Mouse (Mus musculus) intestine, embryonic 16.5 days (tissue): ENCODE measurements at regions not wholly inside any gene's neighbourhood (a gene's known extent, or its start where the extent isn't known, plus 50 kb on each side); places are given as distances from the start of the nearest gene placed in this dataset.

Source experiments
- ATAC-seq: fragments of 200-750 bp; cut with Nextera tagmentation; 2 replicates; pipeline ENCODE4 v1.8.0; 2017; ENCODE audit warnings: moderate TSS enrichment, moderate library complexity
- H3K27ac ChIP-seq: fragments of 300-500 bp; sonication (generic); 2 replicates; pipeline ENCODE4 v1.5.1; 2014; ENCODE audit warnings: mild to moderate bottlenecking, low read length
- H3K27me3 ChIP-seq: fragments of 300-500 bp; sonication (generic); replicated peaks from 2 replicates; pipeline ENCODE4 v1.6.1; 2014; ENCODE audit warnings: low read length, control low read depth, mixed read lengths; ENCODE audit not compliant: control insufficient read depth, insufficient read depth
- H3K36me3 ChIP-seq: fragments of 300-500 bp; sonication (generic); 2 replicates; pipeline ENCODE4 v1.6.1; 2014; ENCODE audit warnings: low read length, control low read depth; ENCODE audit not compliant: control insufficient read depth, insufficient read depth
- H3K4me1 ChIP-seq: fragments of 300-500 bp; sonication (generic); 2 replicates; pipeline ENCODE4 v1.6.1; 2014; ENCODE audit warnings: low read length, control low read depth, mixed read lengths; ENCODE audit not compliant: control insufficient read depth, insufficient read depth
- H3K4me2 ChIP-seq: fragments of 300-500 bp; sonication (generic); 2 replicates; pipeline ENCODE4 v1.6.1; 2014; ENCODE audit warnings: low read depth, low read length, control low read depth
- H3K4me3 ChIP-seq: fragments of 300-500 bp; sonication (generic); 2 replicates; pipeline ENCODE4 v1.5.1; 2014; ENCODE audit warnings: mild to moderate bottlenecking, low read length
- H3K9ac ChIP-seq: fragments of 300-500 bp; sonication (generic); 2 replicates; pipeline ENCODE4 v1.6.1; 2014; ENCODE audit warnings: low read depth, low read length
- H3K9me3 ChIP-seq: fragments of 300-500 bp; sonication (generic); 2 replicates; pipeline ENCODE4 v1.6.1; 2016; ENCODE audit warnings: low read length, control low read depth; ENCODE audit not compliant: control insufficient read depth
- whole genome bisulfite sequencing: fragments of 180-500 bp; shearing (Covaris S2); extraction: QIAGEN DNeasy Blood & Tissue Kit; methylation state at CpG from one replicate; pipeline ENCODE4 v1.1.7; 2014; 5-methylcytosine and 5-hydroxymethylcytosine counted together

GRCm38 (mm10) chr11:34982775-34983457 is 138.1 kb upstream of the Slit3 start:
- no peaks in the 10 kb centered on the region for H3K4me1 ChIP-seq
- 57% methylated on average over 5 of the region's 5 CpGs for WGBS
- H3K36me3 ChIP-seq: no peaks in the 10 kb centered on the region
- H3K9ac ChIP-seq: no peak overlapping the region
- no peaks in the 10 kb centered on the region for H3K9me3 ChIP-seq
- H3K4me2 ChIP-seq: no peak overlapping the region
- ATAC-seq: no peak
- no peak overlapping the region for H3K4me3 ChIP-seq
- H3K27ac ChIP-seq: no peak overlapping the region
- no peaks in the 10 kb centered on the region for H3K27me3 ChIP-seq

DNA sequence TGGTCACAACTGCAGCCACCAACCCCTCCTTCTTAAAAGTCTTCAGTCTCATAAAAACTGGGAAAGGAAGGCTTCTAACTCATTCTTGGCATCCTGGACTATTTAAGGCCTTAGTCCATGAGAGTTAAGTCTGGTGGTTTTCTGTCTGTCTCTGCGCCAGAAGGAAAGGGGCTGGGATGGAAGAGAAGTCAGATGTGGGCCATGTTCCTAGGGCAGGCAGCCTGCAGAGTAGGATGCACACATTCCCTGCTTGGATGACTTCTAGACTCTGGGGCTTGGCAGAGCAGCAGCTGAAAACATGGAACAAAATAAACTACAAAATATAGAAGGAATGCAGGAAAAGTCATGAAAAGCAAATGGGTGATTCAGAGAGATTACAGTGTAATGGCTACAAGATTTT is 140.8 kb upstream of the Slit3 start:
- H3K9me3 ChIP-seq: no peaks in the 10 kb centered on the region
- H3K4me2 ChIP-seq: no peak overlapping the region
- H3K27me3 ChIP-seq: no peaks in the 10 kb centered on the region
- H3K27ac ChIP-seq: no peak overlapping the region
- 0 out of 2 replicates have a peak, but pooled peaks cover 5% of the 10 kb centered on the region for H3K4me1 ChIP-seq
- no peak for ATAC-seq
- H3K4me3 ChIP-seq: no peak overlapping the region
- 82% methylated on average over 1 of the region's 1 CpGs for WGBS
- H3K9ac ChIP-seq: no peak overlapping the region
- H3K36me3 ChIP-seq: no peaks in the 10 kb centered on the region

GRCm38 (mm10) chr11:34977861-34978260 is 143.2 kb upstream of the Slit3 start:
- no peak overlapping the region for H3K4me3 ChIP-seq
- no peaks in the 10 kb centered on the region for H3K36me3 ChIP-seq
- H3K4me2 ChIP-seq: no peak overlapping the region
- 0 out of 2 replicates have a peak, but pooled peaks cover 8% of the 10 kb centered on the region for H3K4me1 ChIP-seq
- no peak overlapping the region for H3K9ac ChIP-seq
- H3K9me3 ChIP-seq: no peaks in the 10 kb centered on the region
- no peak overlapping the region for H3K27ac ChIP-seq
- WGBS: 75% methylated on average over 7 of the region's 7 CpGs
- H3K27me3 ChIP-seq: no peaks in the 10 kb centered on the region
- ATAC-seq: no peak

DNA sequence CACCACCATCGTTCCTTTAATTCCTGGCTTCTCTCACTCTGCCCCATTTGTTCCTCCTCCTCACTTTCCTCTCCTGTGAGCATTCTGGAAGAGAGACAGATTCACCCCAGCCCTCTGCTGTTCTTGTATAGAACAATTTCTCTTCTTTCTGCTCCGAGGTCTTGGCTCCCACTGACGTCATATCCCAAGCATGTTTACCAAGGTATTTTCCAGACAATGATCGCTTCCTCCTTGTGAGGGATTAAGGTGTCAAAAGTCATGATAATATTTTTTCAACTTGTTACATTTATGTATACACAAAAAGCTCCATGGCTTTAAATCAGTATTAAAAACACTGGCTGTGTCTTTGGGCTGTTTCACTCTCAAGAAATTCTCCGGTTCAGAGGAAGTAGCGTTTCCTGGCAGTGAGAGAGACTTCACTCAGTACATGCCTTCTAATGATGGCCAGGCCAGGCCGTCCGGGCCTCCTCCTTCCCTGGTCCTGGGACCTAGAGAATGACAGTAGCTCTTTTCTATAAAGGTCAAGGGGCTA is 142.4 kb upstream of the Spdl1 start:
- H3K36me3 ChIP-seq: no peaks in the 10 kb centered on the region
- H3K9ac ChIP-seq: no peak overlapping the region
- ATAC-seq: peak; percentile 46

GRCm38 (mm10) chr11:34973467-34973921 is 140.1 kb upstream of the Spdl1 start:
- Histone ChIP-seq H3K36me3 (no peaks in the 10 kb centered on the region), H3K27me3 (no peaks in the 10 kb centered on the region), H3K9ac (no peak overlapping the region), H3K9me3 (no peaks in the 10 kb centered on the region), H3K4me3 (no peak overlapping the region), H3K4me2 (no peak overlapping the region), H3K27ac (no peak overlapping the region), H3K4me1 (0 out of 2 replicates have a peak, but pooled peaks cover 8% of the 10 kb centered on the region)
- ATAC-seq: peak; percentile 72
- 25% methylated on average over 1 of the region's 1 CpGs for WGBS

More for the DNA sequence above, 142.4 kb upstream of the Spdl1 start:
- no peak overlapping the region; the same call in 1 of the 2 replicates for H3K27ac ChIP-seq
- H3K4me1 ChIP-seq: 0 out of 2 replicates have a peak, but pooled peaks cover 8% of the 10 kb centered on the region
- WGBS: 28% methylated on average over 8 of the region's 8 CpGs
- no peak overlapping the region for H3K4me2 ChIP-seq
- H3K4me3 ChIP-seq: no peak overlapping the region
- H3K9me3 ChIP-seq: no peaks in the 10 kb centered on the region
- no peaks in the 10 kb centered on the region for H3K27me3 ChIP-seq

- ATAC-seq: no peak
- no peak overlapping the region for H3K4me2 ChIP-seq
- no peak overlapping the region for H3K4me3 ChIP-seq
- no peaks in the 10 kb centered on the region for H3K36me3 ChIP-seq
- H3K9me3 ChIP-seq: no peaks in the 10 kb centered on the region
- no peak overlapping the region for H3K9ac ChIP-seq
- 57% methylated on average over 5 of the region's 5 CpGs for WGBS
- H3K27ac ChIP-seq: no peak overlapping the region
- H3K27me3 ChIP-seq: no peaks in the 10 kb centered on the region
- H3K4me1 ChIP-seq: 0 out of 2 replicates have a peak, but pooled peaks cover 8% of the 10 kb centered on the region
Measured at GRCm38 (mm10) chr11:34973012-34973411, 139.6 kb upstream of the Spdl1 start.

GRCm38 (mm10) chr11:34959291-34959690 is 125.8 kb upstream of the Spdl1 start:
- Histone ChIP-seq H3K4me1 (no peaks in the 10 kb centered on the region), H3K4me3 (no peak overlapping the region), H3K9ac (no peak overlapping the region), H3K36me3 (no peaks in the 10 kb centered on the region), H3K27ac (no peak overlapping the region), H3K27me3 (no peaks in the 10 kb centered on the region), H3K4me2 (no peak overlapping the region), H3K9me3 (no peaks in the 10 kb centered on the region)
- no peak for ATAC-seq
- 78% methylated on average over 7 of the region's 7 CpGs for WGBS

GRCm38 (mm10) chr11:34941486-34942456 is 108.3 kb upstream of the Spdl1 start:
- H3K27me3 ChIP-seq: no peaks in the 10 kb centered on the region
- no peaks in the 10 kb centered on the region for H3K4me1 ChIP-seq
- WGBS: 66% methylated on average over 4 of the region's 4 CpGs
- no peak overlapping the region for H3K9ac ChIP-seq
- no peaks in the 10 kb centered on the region for H3K9me3 ChIP-seq
- no peaks in the 10 kb centered on the region for H3K36me3 ChIP-seq
- no peak overlapping the region for H3K4me2 ChIP-seq
- no peak overlapping the region for H3K27ac ChIP-seq
- no peak overlapping the region for H3K4me3 ChIP-seq
- no peak for ATAC-seq

DNA sequence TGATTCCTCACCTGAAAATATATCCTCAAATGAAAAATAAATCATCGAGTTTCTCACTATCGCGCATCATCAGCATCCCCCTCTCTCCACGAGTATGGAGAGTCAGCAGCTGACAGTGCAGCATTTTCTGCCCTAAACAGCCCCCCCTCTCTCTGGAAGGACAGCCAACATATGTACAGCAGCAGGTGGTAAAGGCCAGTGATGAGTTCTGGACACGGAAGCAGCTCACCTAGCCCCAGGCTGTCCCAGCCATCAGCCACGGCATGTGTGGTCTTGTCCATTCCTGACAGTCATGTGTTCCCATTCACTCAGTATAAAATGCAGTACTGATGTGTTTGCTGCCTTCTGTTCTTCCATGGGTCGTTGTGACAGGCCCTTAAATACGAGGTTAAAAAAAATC is 106.7 kb upstream of the Spdl1 start:
- no peaks in the 10 kb centered on the region for H3K36me3 ChIP-seq
- ATAC-seq: no peak
- no peak overlapping the region for H3K27ac ChIP-seq
- H3K4me3 ChIP-seq: no peak overlapping the region
- 84% methylated on average over 8 of the region's 8 CpGs for WGBS
- no peak overlapping the region for H3K4me2 ChIP-seq
- H3K9me3 ChIP-seq: no peaks in the 10 kb centered on the region
- H3K9ac ChIP-seq: no peak overlapping the region
- H3K4me1 ChIP-seq: no peaks in the 10 kb centered on the region
- no peaks in the 10 kb centered on the region for H3K27me3 ChIP-seq
